8 mouse cellular contexts compared by ENCODE assay signal in genomic region chr11:54530391-54530790, GRCm38 (mm10). TPM values are rescaled to one million over a fixed set of nuclear protein-coding genes. Genes with fewer than 3 reads are reported as not detected.
DNase-seq lines count a peak whose midpoint lies in the region; ATAC-seq and TF ChIP-seq lines count a peak whose summit lies in the region.

No protein-coding gene starts in this region.

- WGBS in midbrain, embryonic 14.5 days = 57% methylated on average over 1 of the region's 1 CpGs
- 74% methylated on average over 1 of the region's 1 CpGs for WGBS in midbrain, embryonic 13.5 days
- 100% methylated on average over 1 of the region's 1 CpGs for WGBS in thymus, adult 2 months

- peak; percentile 43 for DNase-seq in midbrain, embryonic 14.5 days
- peak; percentile 9 for DNase-seq in gastrocnemius, postnatal 25 days
- DNase-seq in kidney, adult 18-20 months = peak; percentile 32
- DNase-seq in lung, postnatal 36 days = peak; percentile 81
- no peak for DNase-seq in frontal cortex, postnatal 10 days (ENCODE audit: low spot score in 2 of 2)
- no peak for DNase-seq in yolk sac, embryonic 10.5 days (ENCODE audit: low spot score)
- DNase-seq in thymus, adult 2 months = no peak

- no peaks in the 10 kb centered on the region for H3K4me1 ChIP-seq in midbrain, embryonic 14.5 days (ENCODE audit: control insufficient read depth, insufficient read depth, low read length)
- no peaks in the 10 kb centered on the region for H3K4me1 ChIP-seq in midbrain, embryonic 13.5 days (replicated peaks)
- peaks cover 7% of the 10 kb centered on the region for H3K4me1 ChIP-seq in thymus, adult 2 months (replicated peaks; ENCODE audit: control insufficient read depth, insufficient read depth, low read length)

- H3K27me3 ChIP-seq in midbrain, embryonic 14.5 days (ENCODE audit: control insufficient read depth, insufficient read depth, low read length) = no peaks in the 10 kb centered on the region
- no peaks in the 10 kb centered on the region for H3K27me3 ChIP-seq in midbrain, embryonic 13.5 days
- H3K27me3 ChIP-seq in thymus, adult 2 months (ENCODE audit: control insufficient read depth, insufficient read depth, low read length) = no peaks in the 10 kb centered on the region

- no peak for TF ChIP-seq POLR2A in thymus, adult 2 months (IDR thresholded peaks at IDR 0.05; ENCODE audit: control insufficient read depth, extremely low read depth, insufficient read depth, low read length, poor library complexity)

- no peak overlapping the region for H3K4me2 ChIP-seq in midbrain, embryonic 14.5 days (ENCODE audit: low read length)
- H3K4me2 ChIP-seq in midbrain, embryonic 13.5 days (replicated peaks) = no peak overlapping the region

- no peak overlapping the region for H3K9ac ChIP-seq in midbrain, embryonic 14.5 days (replicated peaks; ENCODE audit: low read length)
- H3K9ac ChIP-seq in midbrain, embryonic 13.5 days (replicated peaks) = no peak overlapping the region

- no peaks in the 10 kb centered on the region for H3K36me3 ChIP-seq in midbrain, embryonic 14.5 days (ENCODE audit: control insufficient read depth, insufficient read depth, low read length)
- no peaks in the 10 kb centered on the region for H3K36me3 ChIP-seq in midbrain, embryonic 13.5 days
- no peaks in the 10 kb centered on the region for H3K36me3 ChIP-seq in thymus, adult 2 months (ENCODE audit: control insufficient read depth, insufficient read depth, low read length)

- H3K27ac ChIP-seq in midbrain, embryonic 14.5 days (replicated peaks; ENCODE audit: low read depth, low read length) = no peak overlapping the region
- H3K27ac ChIP-seq in midbrain, embryonic 13.5 days = no peak overlapping the region
- no peak overlapping the region for H3K27ac ChIP-seq in thymus, adult 2 months (ENCODE audit: control insufficient read depth, insufficient read depth, low read length)

- no peak for TF ChIP-seq CTCF in thymus, adult 2 months (IDR thresholded peaks at IDR 0.05; ENCODE audit: borderline replicate concordance, control insufficient read depth, extremely low read depth, insufficient read depth, low read length, poor library complexity)

- ATAC-seq in midbrain, embryonic 14.5 days (ENCODE audit: low FRiP score, low TSS enrichment) = no peak
- no peak for ATAC-seq in midbrain, embryonic 13.5 days

- H3K4me3 ChIP-seq in midbrain, embryonic 14.5 days (replicated peaks; ENCODE audit: low read depth, low read length) = no peak overlapping the region
- H3K4me3 ChIP-seq in midbrain, embryonic 13.5 days (replicated peaks) = no peak overlapping the region
- H3K4me3 ChIP-seq in thymus, adult 2 months (ENCODE audit: control insufficient read depth, insufficient read depth, low read length) = no peak overlapping the region

- no peaks in the 10 kb centered on the region for H3K9me3 ChIP-seq in midbrain, embryonic 14.5 days (ENCODE audit: control insufficient read depth, low read length)
- no peaks in the 10 kb centered on the region for H3K9me3 ChIP-seq in midbrain, embryonic 13.5 days

RNA-seq across cellular contexts. Expression of gene Rapgef6, which starts 7.7 kb away (rescaled TPM):
- 33.6 and 38.5 TPM in 2 replicates for polyA plus RNA-seq in midbrain, embryonic 14.5 days (2014; fragmentation: Nextera tagmentation; extraction: Ambion mirVana)
- 36.1 and 40.4 TPM in 2 replicates for polyA plus RNA-seq in midbrain, embryonic 13.5 days (2015; fragmentation: Nextera tagmentation; extraction: Ambion mirVana)
- 1 to 10 TPM; 5.5 to 6.8 TPM for total RNA-seq in gastrocnemius, postnatal 25 days (2021)
- 73.9 and 82.0 TPM in 2 replicates for polyA plus RNA-seq in thymus, adult 2 months (2012; rRNA removed)

Comparison
In these comparisons a context has a peak if more than half of its experiments do, and no peak if none do; other contexts are left out.
1. DNase-seq: peak in midbrain, embryonic 14.5 days (single experiment), gastrocnemius, postnatal 25 days (single experiment), kidney, adult 18-20 months (single experiment) and lung, postnatal 36 days (single experiment); none in frontal cortex, postnatal 10 days (0 of 2), yolk sac, embryonic 10.5 days (single experiment) and thymus, adult 2 months (single experiment).